Mouse (Mus musculus) MEL (cell line): ENCODE results near the gene Rarb.

Experiments used
- BHLHE40 ChIP-seq: IDR thresholded peaks from 2 replicates; pipeline ENCODE4 v1.6.1; 2012; ENCODE audit warnings: low read depth, mild to moderate bottlenecking, inconsistent platforms, low read length, improper control_type of control experiment, borderline replicate concordance
- CHD1 ChIP-seq: IDR thresholded peaks from 2 replicates; pipeline ENCODE4 v1.6.1; 2012; ENCODE audit warnings: low read depth, mild to moderate bottlenecking, inconsistent platforms, low read length, improper control_type of control experiment
- CHD2 ChIP-seq: IDR thresholded peaks from 2 replicates; pipeline ENCODE4 v1.6.1; 2011; ENCODE audit warnings: low read length, improper control_type of control experiment
- CTCF ChIP-seq, 3 experiments: IDR thresholded peaks in 2 of 3; conservative IDR thresholded peaks in 1 of 3; 2 replicates each; pipeline ENCODE4 v1.5.1; 2011 to 2012; ENCODE audit warnings: low read length in 3 of 3, low read depth in 2 of 3, mild to moderate bottlenecking in 2 of 3, improper control_type of control experiment in 1 of 3, inconsistent platforms in 1 of 3, mixed read lengths in 1 of 3, moderate library complexity in 1 of 3; ENCODE audit not compliant: control insufficient read depth in 1 of 3, insufficient read depth in 1 of 3, poor library complexity in 1 of 3, severe bottlenecking in 1 of 3
- E2F4 ChIP-seq: IDR thresholded peaks from 2 replicates; pipeline ENCODE4 v1.6.1; 2011; ENCODE audit warnings: low read depth, low read length, improper control_type of control experiment, borderline replicate concordance
- HCFC1 ChIP-seq: IDR thresholded peaks from 2 replicates; pipeline ENCODE4 v1.6.1; 2012; ENCODE audit warnings: low read depth, mild to moderate bottlenecking, inconsistent platforms, low read length, improper control_type of control experiment, moderate library complexity
- KAT2A ChIP-seq: conservative IDR thresholded peaks from 2 replicates; pipeline ENCODE4 v1.6.1; 2012; ENCODE audit warnings: low read depth, low read length, improper control_type of control experiment, inconsistent platforms
- MAFK ChIP-seq: IDR thresholded peaks from 2 replicates; pipeline ENCODE4 v1.6.1; 2011; ENCODE audit warnings: low read depth, mild to moderate bottlenecking, low read length, improper control_type of control experiment, borderline replicate concordance
- MAZ ChIP-seq: IDR thresholded peaks from 2 replicates; pipeline ENCODE4 v1.6.1; 2012; ENCODE audit warnings: low read depth, mild to moderate bottlenecking, inconsistent platforms, low read length, improper control_type of control experiment
- NELFE ChIP-seq: IDR thresholded peaks from 2 replicates; pipeline ENCODE4 v1.6.1; 2011; ENCODE audit warnings: low read depth, low read length, improper control_type of control experiment
- TAL1 ChIP-seq: IDR thresholded peaks from 2 replicates; pipeline ENCODE4 v1.6.1; 2012; ENCODE audit warnings: mild to moderate bottlenecking, inconsistent platforms, low read length, moderate library complexity, mixed read lengths
- TCF12 ChIP-seq: IDR thresholded peaks from 2 replicates; pipeline ENCODE4 v1.6.1; 2014; ENCODE audit warnings: low read depth, mild to moderate bottlenecking, inconsistent platforms, low read length, improper control_type of control experiment, moderate library complexity

- TF ChIP-seq KAT2A (no peak), TCF12 (no peak), CTCF (IDR thresholded peaks at IDR 0.05 in 2 of 3, conservative IDR thresholded peaks at IDR 0.05 in 1 of 3; ENCODE audit: control insufficient read depth in 1 of 3, insufficient read depth in 1 of 3, low read depth in 2 of 3, low read length in 3 of 3, poor library complexity in 1 of 3, severe bottlenecking in 1 of 3) (no peak), MAFK (no peak), NELFE (no peak), TAL1 (no peak), MAZ (no peak), CHD1 (no peak), E2F4 (no peak), HCFC1 (no peak), BHLHE40 (no peak), CHD2 (no peak)
These were observed 381.6 kb downstream of the Rarb start for GRCm38 (mm10) chr14:16437386-16437785.
